In the genomic region with DNA sequence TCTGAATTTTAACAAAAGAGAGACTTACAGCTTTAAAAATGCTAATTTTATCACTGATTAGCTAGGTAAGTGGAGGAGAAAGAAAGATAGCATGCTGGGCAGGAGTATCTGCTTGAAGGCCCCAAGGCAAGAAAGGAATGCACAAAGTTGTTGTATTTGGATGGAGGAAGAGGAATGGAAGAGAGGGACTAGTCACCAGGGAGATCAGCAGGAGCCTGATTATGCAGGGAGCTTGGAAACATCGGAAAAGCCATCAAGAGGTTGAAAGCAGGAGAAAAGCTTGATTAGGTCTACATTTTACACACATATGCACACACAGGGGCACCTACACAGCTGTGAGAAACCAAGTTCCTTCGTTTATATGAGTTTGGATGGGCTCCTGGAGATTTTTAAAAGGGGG, we compare ENCODE assay signal across 18 mouse cellular contexts.
"Had no signal": no experiment of that assay in that cellular context is flagged by ENCODE, and none has a peak within 500 bp of the region (broad histone marks: within the 10 kb centered on the region; RNA-seq: fewer than 3 reads in every experiment).

No protein-coding gene starts in this region.

- H3K4me3 ChIP-seq: lung, embryonic 15.5 days; megakaryocyte, embryonic 14.5 days; midbrain, embryonic 13.5 days; neural tube, embryonic 12.5 days; stomach, embryonic 15.5 days had no signal

- H3K4me1 ChIP-seq: lung, embryonic 15.5 days; megakaryocyte, embryonic 14.5 days; neural tube, embryonic 12.5 days; stomach, embryonic 15.5 days had no signal

- H3K27me3 ChIP-seq: lung, embryonic 15.5 days; megakaryocyte, embryonic 14.5 days; midbrain, embryonic 13.5 days; neural tube, embryonic 12.5 days; stomach, embryonic 15.5 days had no signal

- H3K9me3 ChIP-seq: lung, embryonic 15.5 days; midbrain, embryonic 13.5 days; neural tube, embryonic 12.5 days; stomach, embryonic 15.5 days had no signal

- H3K36me3 ChIP-seq: lung, embryonic 15.5 days; midbrain, embryonic 13.5 days; neural tube, embryonic 12.5 days; stomach, embryonic 15.5 days had no signal

- DNase-seq: liver, postnatal 0 days; lung, adult 2 months; lung, postnatal 14 days; lung, postnatal 36 days; right cerebral cortex, postnatal 14 days; thymus, adult 2 months; thymus, postnatal 25 days; thymus, postnatal 4 days had no signal

- ATAC-seq: liver, postnatal 0 days; lung, postnatal 0 days; midbrain, embryonic 13.5 days; midbrain, embryonic 16.5 days had no signal

- H3K9ac ChIP-seq: liver, postnatal 0 days; lung, embryonic 15.5 days; midbrain, embryonic 13.5 days; neural tube, embryonic 12.5 days; stomach, embryonic 15.5 days had no signal

- H3K4me2 ChIP-seq: lung, embryonic 15.5 days; midbrain, embryonic 11.5 days; midbrain, embryonic 13.5 days; neural tube, embryonic 12.5 days; stomach, embryonic 15.5 days had no signal

- H3K27ac ChIP-seq: lung, embryonic 15.5 days; macrophage; midbrain, embryonic 13.5 days; neural tube, embryonic 12.5 days; stomach, embryonic 15.5 days; stomach, postnatal 0 days had no signal
